In genomic region chr12:86890091-86890720, GRCm38 (mm10) we compare ENCODE assay signal across 8 mouse cellular contexts. TPM values are rescaled to one million over a fixed set of nuclear protein-coding genes. Genes with fewer than 3 reads are reported as not detected.
A peak's percentile ranks its signal among the peaks of the same experiment; 100 is the strongest.
DNase-seq lines count a peak whose midpoint lies in the region; ATAC-seq and TF ChIP-seq lines count a peak whose summit lies in the region.

No protein-coding gene starts in this region.

- no peak for TF ChIP-seq CTCF in layer of hippocampus, adult 2 months (conservative IDR thresholded peaks at IDR 0.05)

- no peak overlapping the region for H3K4me3 ChIP-seq in layer of hippocampus, adult 2 months
- no peak overlapping the region for H3K4me3 ChIP-seq in forebrain, embryonic 14.5 days (ENCODE audit: low read depth, low read length)
- no peak overlapping the region for H3K4me3 ChIP-seq in neural tube, embryonic 14.5 days (ENCODE audit: low read depth, low read length)

- no peak overlapping the region for H3K4me2 ChIP-seq in forebrain, embryonic 14.5 days (ENCODE audit: low read length)
- H3K4me2 ChIP-seq in neural tube, embryonic 14.5 days (ENCODE audit: low read depth, low read length), result no peak overlapping the region; the same call in 1 of the 2 replicates

- H3K4me1 ChIP-seq in forebrain, embryonic 14.5 days (ENCODE audit: control insufficient read depth, insufficient read depth, low read length), result peaks cover 81% of the 10 kb centered on the region
- H3K4me1 ChIP-seq in neural tube, embryonic 14.5 days (ENCODE audit: control insufficient read depth, insufficient read depth, low read length), result peaks cover 70% of the 10 kb centered on the region

- no peaks in the 10 kb centered on the region for H3K9me3 ChIP-seq in forebrain, embryonic 14.5 days (replicated peaks; ENCODE audit: control insufficient read depth, low read length)
- H3K9me3 ChIP-seq in neural tube, embryonic 14.5 days (ENCODE audit: control insufficient read depth, low read length), result no peaks in the 10 kb centered on the region

- no peak for ATAC-seq in forebrain, embryonic 14.5 days
- no peak for ATAC-seq in neural tube, embryonic 14.5 days (ENCODE audit: low read depth)
- no peak for ATAC-seq in granulocyte monocyte progenitor cell, adult 5-6 weeks (replicated peaks; ENCODE audit: poor library complexity, severe bottlenecking)

- no peaks in the 10 kb centered on the region for H3K27me3 ChIP-seq in forebrain, embryonic 14.5 days (replicated peaks; ENCODE audit: control insufficient read depth, insufficient read depth, low read length)
- no peaks in the 10 kb centered on the region for H3K27me3 ChIP-seq in neural tube, embryonic 14.5 days (ENCODE audit: control insufficient read depth, insufficient read depth, low read length)

- peak overlapping the region; percentile 13; the same call in 1 of the 2 replicates for H3K9ac ChIP-seq in forebrain, embryonic 14.5 days (ENCODE audit: low read length)
- H3K9ac ChIP-seq in neural tube, embryonic 14.5 days (replicated peaks; ENCODE audit: low read depth, low read length), result no peak overlapping the region

- no peaks in the 10 kb centered on the region for H3K36me3 ChIP-seq in forebrain, embryonic 14.5 days (ENCODE audit: control insufficient read depth, insufficient read depth, low read length)
- no peaks in the 10 kb centered on the region for H3K36me3 ChIP-seq in neural tube, embryonic 14.5 days (ENCODE audit: control insufficient read depth, insufficient read depth, low read length)

- no peak for DNase-seq in layer of hippocampus, adult 2 months (ENCODE audit: low spot score in 2 of 2)
- no peak for DNase-seq in layer of hippocampus, adult 9-11 months
- DNase-seq in forebrain, embryonic 14.5 days (ENCODE audit: low spot score), result no peak
- DNase-seq in kidney, postnatal 14 days, result peak; percentile 67
- DNase-seq in urinary bladder, adult 2 months (ENCODE audit: low spot score), result no peak
- no peak for DNase-seq in ovary, postnatal 14 days (ENCODE audit: low spot score)

- H3K27ac ChIP-seq in layer of hippocampus, adult 2 months, result peak overlapping the region; percentile 96
- H3K27ac ChIP-seq in forebrain, embryonic 14.5 days (ENCODE audit: low read depth, low read length), result peak overlapping the region; percentile 100
- peak overlapping the region; percentile 99 for H3K27ac ChIP-seq in neural tube, embryonic 14.5 days (ENCODE audit: low read depth, low read length)

- WGBS in forebrain, embryonic 14.5 days, result 44% methylated on average over 12 of the region's 12 CpGs
- WGBS in neural tube, embryonic 14.5 days, result 53% methylated on average over 12 of the region's 12 CpGs

RNA-seq across cellular contexts. Expression of gene Irf2bpl, which starts 5.6 kb away (rescaled TPM):
- total RNA-seq in layer of hippocampus, adult 2 months (2021), result 10 to 100 TPM; 69.8 to 70.2 TPM
- 41.4 and 56.5 TPM in 2 replicates for polyA plus RNA-seq in forebrain, embryonic 14.5 days (2014; fragmentation: Nextera tagmentation; extraction: Ambion mirVana)
- polyA plus RNA-seq in neural tube, embryonic 14.5 days (2014; fragmentation: Nextera tagmentation; extraction: Ambion mirVana), result 47.6 and 58.3 TPM in 2 replicates
- 1.2 and 1.8 TPM in 2 replicates for total RNA-seq in granulocyte monocyte progenitor cell, adult 5-6 weeks (2014; fragmentation: Nextera tagmentation)
- 0.15 and 0.78 TPM in 2 replicates for total RNA-seq in granulocyte monocyte progenitor cell, adult 5-6 weeks (2017)
- 29.6 and 38.2 TPM in 2 replicates for polyA plus RNA-seq in urinary bladder, adult 2 months (2012; rRNA removed)

RNA-seq across cellular contexts. Expression of gene Cipc, which starts 56.6 kb away (rescaled TPM):
- 10 to 100 TPM; 73.4 to 83.6 TPM for total RNA-seq in layer of hippocampus, adult 2 months (2021)
- polyA plus RNA-seq in forebrain, embryonic 14.5 days (2014; fragmentation: Nextera tagmentation; extraction: Ambion mirVana), result 47.5 and 57.0 TPM in 2 replicates
- 51.7 and 54.2 TPM in 2 replicates for polyA plus RNA-seq in neural tube, embryonic 14.5 days (2014; fragmentation: Nextera tagmentation; extraction: Ambion mirVana)
- total RNA-seq in granulocyte monocyte progenitor cell, adult 5-6 weeks (2014; fragmentation: Nextera tagmentation), result 23.5 and 32.3 TPM in 2 replicates
- total RNA-seq in granulocyte monocyte progenitor cell, adult 5-6 weeks (2017), result 18.5 and 19.9 TPM in 2 replicates
- polyA plus RNA-seq in urinary bladder, adult 2 months (2012; rRNA removed), result 46.4 and 52.3 TPM in 2 replicates
